Mouse (Mus musculus): Measurements from ENCODE around the gene Elavl3.
A peak's percentile ranks its signal among the peaks of the same experiment; 100 is the strongest.

GRCm38 (mm10) chr9:22054411-22055076, 2.7 kb upstream of the Elavl3 start:
- TF ChIP-seq POLR2A (IDR thresholded peaks at IDR 0.05; ENCODE audit: borderline replicate concordance, control insufficient read depth, low read depth, low read length) (0 out of 2 replicates have a peak, but pooled peaks have one; percentile 28), CTCF (IDR thresholded peaks at IDR 0.05; ENCODE audit: control insufficient read depth, insufficient read depth, low read length) (peak; percentile 65)
